Mouse (Mus musculus) CD4-positive helper T cell, adult 2 months (primary cell): ENCODE measurements around the gene Bricd5.

Experiments used
- DNase-seq: peaks from one replicate; pipeline ENCODE4 v3.0.0-alpha.2; 2012; ENCODE audit warnings: low read depth, missing footprints, low spot score

The Bricd5 gene

DNA sequence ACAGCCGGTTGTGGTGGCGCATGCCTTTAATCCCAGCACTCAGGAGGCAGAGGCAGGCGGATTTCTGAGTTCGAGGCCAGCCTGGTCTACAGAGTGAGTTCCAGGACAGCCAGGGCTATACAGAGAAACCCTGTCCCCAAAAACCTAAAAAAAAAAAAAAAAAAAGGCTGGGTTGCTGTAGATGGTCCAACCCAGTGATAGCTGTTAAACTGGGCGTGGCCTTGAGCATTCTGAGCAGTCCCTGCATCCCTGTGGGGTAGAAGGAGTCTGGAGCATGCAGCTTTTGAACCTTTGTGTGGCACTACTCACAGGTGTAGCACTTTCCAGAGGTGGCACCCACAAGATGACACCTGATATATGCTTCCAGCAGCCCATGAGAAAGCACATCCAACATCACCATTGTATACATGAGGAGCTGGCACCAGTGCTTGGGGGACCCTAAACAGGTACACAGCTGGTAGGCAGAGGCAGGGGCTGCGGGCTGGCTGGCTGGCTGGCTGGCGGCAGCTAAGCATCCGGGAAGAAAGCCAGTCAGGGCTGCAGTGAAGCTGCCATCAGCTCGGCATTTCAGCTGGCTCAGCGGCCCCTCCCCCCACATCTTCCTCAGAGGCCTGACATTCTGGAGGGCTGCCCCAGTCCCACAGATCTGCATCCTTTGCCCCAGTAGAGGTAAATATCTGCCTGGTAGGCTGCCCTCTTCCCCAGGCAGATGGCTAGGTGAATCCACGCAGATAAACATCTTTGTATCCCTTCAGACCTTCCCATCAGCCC lies 11.6 kb downstream of the Bricd5 start:
- no peak for DNase-seq

DNA sequence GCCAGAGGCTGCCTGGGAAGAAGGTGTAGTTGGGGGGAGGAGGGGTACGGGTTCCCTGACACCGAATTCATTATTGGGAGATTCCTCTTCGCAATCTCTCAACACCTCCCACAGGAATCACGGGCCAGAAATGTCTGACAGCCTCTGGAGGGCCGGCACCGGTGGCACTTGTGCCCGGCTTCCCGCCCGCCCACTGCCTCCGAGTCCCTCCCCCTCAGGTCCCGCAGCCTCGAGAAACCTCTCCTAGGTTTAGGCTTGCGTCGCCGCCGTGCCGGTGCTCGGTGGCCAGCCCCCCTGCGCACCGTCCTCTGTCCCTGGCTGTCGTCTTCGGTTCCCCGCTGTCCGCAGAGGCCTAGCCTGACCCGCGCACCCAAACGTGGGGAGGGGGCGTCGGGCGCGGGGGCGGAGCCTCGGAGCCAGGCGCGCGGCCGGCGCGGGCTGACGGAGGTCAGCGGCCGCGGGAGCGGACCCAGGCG lies 14.5 kb downstream of the Bricd5 start, which contains the start of gene Caskin1:
Gene Caskin1, plus strand, starts transcription at position 416 of the 476 bp plus-strand sequence.
- no peak for DNase-seq

DNA sequence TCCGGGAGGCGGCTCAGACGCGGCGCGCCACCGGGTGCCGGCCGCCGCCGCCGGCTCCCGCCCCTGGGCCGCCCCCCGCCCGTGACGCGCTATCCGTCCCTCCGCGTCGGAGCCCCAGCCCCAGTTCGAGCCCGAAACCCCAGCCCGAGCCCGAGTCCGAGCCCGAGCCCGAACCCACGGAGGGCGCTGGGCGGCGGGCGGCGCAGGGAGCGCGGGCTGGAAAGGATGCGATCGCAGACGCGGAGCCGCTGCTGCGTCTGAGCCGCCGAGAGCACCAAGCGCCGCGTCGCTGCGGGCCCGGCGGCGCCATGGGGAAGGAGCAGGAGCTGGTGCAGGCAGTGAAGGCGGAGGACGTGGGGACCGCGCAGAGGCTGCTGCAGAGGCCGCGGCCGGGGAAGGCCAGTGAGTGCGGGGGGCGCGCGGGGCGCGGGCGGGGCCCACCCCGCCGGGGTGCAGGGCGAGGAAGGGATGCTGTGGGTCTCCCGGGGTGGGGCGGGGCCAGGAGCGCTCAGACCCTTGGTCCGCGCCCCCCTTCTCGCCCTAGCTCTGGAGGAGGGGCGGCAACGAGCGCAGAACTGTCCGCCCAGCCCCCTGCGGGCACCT lies 15.1 kb downstream of the Bricd5 start:
- peak; percentile 44 for DNase-seq

DNA sequence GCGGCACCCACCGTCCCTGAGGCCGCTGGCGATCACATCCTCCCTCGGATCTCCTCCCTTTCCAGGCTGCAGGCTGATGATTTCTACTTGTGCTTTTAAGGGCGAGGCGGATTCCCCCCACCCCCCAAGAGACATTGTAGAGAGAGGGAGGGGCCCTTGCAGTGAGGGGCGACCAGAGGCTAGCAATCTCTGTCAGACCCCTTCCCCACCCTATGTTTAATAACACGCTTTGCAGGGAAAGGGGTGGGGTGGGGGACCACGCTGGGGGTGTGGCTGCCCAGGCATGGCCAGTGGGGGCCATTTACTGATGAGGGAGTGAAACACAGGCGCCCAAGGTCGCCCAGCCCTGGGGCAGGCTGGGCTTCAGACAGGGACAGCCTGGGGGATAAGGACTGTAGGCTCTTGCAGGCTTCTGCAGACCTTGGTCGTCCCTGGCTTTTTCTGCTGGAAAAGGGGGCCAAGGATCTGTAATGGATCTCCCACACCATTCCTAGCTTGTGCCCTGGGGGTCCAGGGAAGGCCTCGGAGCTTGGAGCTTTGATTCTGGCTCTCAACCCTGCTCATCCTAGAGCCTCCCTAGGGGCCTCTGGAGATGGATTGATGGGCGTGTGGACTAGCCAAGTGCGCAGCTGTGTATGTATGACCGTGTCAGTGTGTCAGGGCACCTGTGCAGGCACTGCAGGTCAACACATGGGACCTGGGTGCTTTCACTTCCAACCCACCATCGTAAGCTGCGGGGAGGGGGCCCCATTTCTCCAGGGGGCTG lies 15.8 kb downstream of the Bricd5 start:
- no peak for DNase-seq

DNA sequence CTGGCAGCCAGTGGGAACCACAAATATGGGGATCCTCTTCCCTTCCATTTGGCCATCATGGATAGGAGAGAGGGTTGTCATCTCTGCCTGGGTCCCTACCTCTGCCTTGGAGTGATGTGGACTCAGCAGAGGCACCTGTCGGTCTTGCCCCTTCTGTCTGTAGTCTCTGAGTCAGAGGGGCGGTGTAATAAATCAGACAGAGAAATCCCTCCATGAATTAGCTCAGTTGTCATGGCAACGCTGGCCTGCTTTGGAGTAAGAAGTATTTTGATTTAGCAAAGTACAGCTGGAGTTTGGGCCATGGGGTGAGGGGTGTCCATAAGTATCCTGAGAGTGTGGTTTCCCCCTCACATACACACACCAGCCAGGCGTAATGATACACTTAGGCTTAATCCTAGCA lies 16.7 kb downstream of the Bricd5 start:
- DNase-seq = no peak

DNA sequence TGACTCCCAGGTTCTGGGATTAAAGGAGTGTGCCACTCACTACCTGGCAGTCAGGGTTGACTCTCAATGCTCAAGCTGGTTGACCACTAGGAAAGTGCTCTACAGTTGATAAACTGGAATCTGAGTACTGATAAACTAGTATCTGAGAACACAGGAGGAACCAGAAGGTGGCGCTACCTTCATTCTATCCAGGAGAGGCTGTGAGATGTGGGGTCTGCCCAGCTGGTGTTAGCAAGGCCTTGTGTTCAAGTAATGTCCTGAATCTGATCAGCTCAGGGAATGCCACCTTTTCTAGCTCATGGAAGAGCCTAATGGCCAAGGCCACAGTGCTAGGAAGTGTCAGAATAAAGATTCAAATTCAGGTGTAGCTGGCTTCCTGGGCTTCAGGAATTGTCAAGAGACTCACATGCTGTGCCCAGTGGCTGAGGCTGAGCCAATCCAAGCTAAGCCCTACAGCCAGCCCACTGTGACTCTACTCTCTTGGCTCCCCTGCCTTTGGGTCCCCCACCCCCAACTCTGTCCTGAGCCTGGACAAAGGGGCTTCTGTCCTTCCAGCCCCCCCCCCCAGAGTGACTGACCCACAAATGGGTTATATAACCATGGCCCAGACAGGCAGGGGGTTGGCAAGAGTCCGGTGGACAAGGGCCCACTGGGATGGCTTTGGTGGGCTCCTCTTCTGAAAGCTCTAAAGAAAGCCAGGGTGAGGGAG lies 21.1 kb downstream of the Bricd5 start:
- peak; percentile 48 for DNase-seq

DNA sequence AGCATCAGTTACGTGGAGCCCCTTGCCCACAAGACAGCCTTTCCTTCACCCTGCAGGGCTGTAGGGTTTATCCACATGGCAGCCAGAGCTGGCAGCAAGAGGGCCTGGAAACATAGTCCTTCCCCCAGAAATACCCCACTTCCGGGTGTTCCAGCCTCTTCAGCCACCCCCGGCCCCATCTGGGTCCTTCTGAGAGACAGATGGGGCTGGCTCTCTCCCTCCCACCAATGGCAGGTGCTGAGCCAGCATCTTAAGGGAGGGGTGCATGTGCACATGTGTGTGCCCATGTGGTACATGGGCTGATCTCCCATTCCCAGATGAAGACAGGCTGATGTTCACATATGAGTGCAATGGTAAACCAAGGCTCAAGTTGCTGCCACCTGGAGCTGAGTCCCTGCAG lies 21.8 kb downstream of the Bricd5 start:
- no peak for DNase-seq

DNA sequence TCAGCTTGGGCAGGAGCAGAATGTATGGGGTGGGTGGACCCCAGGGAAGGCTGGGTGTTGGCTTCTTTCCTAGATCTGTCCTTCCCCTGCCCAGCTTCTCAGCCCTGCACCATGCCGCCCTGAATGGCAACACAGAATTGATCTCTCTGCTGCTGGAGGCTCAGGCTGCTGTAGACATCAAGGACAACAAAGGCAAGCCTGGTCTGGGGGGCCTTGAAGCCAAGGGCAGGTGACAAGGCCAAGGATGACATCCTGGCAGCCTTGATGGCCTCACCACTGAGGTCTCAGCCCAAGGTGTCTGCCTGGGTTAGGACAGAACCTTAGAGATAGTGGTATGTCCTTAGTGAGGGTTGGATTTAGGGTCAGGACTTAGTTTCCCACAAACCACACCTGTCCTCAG lies 22.3 kb downstream of the Bricd5 start:
- no peak for DNase-seq

DNA sequence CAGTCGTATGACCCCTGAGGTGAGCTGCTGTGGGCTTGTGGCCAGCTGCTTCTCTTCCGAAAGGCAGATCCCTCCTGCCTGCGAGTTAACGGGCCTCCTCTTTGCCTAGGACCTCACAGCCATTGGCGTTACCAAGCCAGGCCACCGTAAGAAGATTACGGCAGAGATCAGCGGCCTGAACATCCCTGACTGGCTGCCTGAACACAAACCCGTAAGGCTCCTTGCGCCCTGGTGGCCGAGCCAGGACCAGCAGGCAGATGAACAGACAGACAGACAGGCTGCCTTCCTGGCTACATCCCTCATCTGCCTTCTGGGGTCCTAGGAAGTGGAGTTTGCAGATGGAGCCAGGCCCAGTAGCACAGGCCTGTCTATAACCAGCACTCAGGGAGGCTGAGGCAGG lies 28.5 kb downstream of the Bricd5 start:
- DNase-seq = no peak

DNA sequence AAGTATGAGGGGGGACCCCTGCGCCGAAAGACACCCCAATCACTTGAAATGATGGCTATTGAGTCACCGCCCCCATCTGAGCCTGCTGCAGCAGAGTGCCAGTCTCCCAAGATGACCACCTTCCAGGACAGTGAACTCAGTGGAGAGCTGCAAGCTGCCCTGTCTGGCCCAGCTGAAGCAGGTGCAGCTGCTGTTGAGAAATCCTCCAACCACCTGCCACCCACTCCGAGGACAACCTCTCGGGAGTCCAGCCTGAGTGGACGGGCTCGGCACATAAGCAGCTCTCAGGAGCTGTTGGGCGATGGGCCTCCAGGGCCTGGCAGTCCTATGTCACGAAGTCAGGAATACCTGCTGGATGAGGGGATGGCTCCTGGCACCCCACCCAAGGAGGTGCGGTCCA lies 30.4 kb downstream of the Bricd5 start:
- no peak for DNase-seq

DNA sequence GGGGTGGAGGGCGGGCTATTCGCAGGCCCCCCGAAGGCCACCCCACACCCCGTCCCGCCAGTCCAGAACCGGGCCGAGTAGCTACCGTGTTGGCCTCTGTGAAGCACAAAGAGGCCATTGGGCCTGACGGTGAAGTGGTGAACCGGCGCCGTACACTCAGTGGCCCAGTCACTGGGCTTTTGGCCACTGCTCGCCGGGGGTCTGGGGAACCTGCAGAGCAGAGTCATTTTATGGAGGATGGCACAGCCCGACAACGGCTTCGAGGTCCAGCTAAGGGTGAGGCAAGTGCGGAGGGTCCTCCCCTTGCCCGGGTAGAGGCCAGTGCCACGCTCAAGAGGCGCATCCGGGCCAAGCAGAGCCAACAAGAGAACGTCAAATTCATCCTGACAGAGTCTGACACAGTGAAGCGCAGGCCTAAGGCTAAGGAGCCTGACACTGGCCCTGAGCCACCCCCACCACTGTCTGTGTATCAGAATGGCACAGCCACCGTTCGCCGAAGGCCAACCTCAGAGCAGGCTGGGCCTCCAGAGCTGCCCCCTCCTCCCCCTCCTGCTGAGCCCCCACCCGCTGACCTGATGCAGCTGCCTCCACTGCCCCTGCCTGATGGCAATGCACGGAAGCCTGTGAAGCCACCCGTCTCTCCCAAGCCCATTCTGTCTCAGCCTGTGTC lies 31.7 kb downstream of the Bricd5 start:
- DNase-seq = no peak

DNA sequence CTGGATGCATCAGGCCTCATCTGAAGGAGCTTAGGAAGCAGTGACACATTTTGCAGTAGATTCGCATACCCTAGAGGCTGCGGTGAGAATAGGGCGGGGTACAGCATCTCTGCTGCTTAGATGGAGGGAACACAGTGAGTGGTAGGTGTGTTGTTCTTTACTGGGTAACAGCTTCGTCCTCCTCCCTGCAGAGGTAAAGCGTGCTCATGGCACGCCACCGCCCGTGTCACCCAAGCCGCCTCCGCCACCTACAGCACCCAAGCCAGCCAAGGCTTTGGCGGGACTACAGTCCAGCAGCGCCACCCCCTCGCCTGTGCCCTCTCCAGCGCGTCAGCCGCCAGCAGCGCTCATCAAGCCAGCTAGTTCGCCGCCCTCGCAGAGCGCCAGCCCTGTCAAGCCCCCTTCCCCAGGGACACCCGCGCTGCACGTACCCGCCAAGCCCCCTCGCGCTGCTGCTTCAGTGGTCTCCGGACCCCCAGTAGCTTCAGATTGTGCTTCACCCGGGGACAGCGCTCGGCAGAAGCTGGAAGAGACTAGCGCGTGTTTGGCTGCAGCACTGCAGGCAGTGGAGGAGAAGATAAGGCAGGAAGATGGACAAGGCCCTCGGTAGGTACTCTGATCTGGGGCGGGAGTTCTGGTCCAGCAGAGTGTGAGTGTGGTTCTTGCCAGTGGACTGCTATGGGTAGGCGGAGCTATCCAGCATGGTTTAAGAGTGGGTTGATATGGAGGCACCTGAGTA lies 32.8 kb downstream of the Bricd5 start:
- no peak for DNase-seq

DNA sequence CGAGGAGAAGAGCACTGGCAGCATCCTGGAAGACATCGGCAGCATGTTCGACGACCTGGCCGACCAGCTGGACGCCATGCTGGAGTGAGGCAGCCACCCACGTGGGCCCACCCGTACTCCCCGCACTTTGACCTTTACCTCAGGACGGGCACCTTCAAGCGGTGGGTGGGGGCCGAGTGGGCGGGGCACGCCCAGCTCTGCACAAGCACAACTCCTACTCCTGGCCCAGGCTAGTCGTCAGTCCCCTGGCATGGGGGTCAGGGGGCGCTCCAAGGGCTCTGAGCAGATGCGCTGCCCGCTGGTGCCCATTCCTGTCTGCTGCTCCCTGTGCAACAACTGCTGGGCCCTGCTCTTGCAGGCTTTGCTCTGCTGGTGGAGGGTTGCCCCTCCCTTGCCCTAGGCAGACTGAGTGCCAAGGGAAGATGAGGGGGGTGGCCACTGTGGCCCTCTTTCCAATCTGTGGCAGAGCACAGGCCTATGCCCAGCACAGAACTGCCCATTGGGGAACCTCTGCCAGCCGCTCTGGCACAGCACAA lies 33.5 kb downstream of the Bricd5 start:
- no peak for DNase-seq

DNA sequence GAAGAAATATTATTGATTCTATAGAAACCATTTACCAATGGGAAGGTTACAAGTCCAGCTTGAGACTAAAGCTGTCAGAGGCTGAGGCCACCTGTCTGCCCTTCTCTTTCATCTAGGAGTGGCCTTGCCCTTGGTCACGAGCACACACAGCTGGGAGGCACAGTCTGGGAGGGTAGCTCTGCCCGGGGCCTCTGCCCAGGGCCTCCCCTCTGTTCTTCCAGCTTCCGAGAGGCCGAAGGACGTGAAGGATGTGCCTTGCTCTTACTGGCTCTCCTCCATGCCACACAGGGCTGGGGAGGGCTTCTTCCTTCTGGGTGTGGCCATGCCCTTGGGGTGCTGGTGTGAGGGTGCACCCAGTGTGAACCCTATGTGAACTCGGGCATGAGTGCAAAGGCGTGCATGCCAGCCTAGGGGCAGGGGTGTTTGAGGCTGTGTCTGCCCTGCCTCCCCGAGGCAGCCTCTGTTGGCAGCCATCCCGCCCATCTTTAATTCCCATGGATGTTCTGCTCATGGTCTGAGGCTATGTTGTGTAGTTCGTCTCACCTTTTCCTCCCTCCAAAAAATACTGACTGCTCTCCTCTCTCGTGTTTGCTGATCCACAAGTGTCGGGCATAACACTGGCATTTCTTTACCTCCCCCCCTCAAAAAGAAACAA lies 34.2 kb downstream of the Bricd5 start:
- no peak for DNase-seq

DNA sequence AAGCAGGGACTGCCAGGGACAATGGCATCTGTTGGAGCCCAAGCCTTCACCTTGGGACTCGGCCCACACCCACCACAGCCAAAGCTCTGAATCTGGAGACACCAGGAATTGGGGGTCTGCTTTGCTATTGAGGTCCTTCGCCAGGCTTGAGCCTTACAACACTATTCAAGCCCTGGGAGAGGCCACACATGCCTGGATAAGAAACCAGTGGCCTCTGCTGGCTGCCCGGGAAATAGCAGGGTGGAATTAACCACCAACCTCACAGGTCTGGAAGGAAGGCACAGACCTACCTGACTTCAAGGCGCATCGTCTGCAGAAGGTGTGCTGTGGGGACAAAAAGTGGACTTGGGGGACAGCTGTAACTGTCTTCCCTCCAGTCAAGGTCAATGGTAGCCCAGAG lies 39.9 kb downstream of the Bricd5 start:
- no peak for DNase-seq

DNA sequence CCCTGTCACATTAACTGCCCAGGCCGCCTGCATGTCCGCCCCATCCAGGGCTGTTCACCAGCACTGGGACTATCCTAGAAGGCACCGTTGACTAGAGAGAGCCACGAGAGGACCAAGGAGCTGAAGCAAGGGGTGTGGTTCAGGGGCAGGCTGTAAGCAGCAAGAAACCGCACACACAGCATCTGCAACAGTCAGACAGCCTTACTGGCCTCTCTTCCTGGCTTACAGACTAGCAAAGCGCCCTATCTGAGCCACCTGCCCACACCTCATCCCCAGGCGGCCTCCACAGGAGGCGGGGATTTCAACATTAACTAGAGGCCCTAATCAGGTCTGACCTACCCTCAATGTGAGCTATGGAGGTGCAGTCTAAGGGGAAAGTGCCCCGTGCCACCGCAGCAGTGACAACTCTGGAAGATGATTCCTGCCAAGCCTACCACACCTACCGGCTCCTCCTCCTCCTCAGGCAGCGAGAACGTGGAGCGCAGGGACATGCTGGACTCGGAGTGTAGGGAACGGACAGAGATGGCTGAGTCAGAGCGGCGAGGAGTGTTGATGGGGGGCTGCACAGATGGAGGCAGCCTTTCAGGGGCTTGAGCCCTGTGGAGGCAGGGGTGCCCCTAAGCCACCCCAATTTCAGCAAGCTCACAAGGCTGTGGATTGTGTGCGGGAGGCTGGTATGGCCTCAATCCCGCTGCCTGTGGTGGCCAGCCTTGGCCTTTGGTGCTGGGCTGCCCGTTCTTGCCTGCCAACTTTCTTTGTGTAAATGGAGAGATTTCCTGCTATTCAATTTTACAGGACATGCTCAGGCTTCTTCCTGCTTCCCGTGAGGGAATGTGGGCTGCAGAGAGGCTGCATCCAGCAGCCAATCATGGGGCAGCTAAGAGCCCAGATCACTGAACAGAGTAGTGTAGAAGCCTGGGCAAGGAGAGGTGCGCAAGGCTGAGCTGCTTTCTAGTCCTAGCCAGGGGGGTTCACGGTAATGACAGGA lies 40.9 kb downstream of the Bricd5 start:
- no peak for DNase-seq

DNA sequence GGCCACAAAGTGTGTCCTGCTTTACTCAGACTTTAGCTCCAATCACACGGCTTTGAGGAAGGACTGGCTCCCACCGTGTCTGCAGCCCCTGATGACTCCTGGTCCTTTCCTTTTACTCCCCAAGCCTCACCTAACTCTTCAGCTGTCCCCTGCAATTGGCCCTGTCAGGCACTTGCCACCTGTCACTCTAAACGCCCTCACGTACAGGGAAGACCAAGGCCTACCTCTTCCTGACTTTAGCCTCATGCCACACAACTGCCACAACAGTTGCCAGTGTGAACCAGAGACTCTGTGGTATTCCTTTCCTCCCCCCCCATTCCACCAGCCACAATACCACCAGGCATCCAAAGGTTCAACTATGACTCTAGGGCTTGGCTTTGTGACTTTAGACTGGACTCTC lies 46.8 kb downstream of the Bricd5 start:
- no peak for DNase-seq

DNA sequence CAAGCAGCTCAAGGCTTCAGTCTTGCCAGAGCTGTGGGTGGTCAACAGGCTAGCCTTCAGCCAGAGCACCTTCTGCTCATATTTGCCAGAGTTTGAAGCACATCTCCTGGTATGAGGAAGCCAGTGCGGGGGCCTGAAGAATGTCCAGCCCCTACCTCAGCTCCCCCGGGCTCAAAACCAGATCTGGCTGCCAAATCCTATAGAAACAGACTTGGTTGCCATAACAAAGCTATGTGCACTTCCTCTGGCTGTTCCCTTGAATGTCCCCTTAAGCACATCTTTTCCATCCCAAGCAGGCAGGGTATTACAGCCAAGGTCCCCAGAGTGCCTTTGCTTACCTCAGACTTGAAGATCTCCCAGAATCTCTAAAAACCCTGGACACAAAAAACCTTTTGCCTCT lies 51.0 kb downstream of the Bricd5 start:
- no peak for DNase-seq
